Mouse (Mus musculus) kidney, postnatal 36 days (tissue): Measurements from ENCODE around the gene Trappc3.
A peak's percentile ranks its signal among the peaks of the same experiment; 100 is the strongest.

Source experiments
- DNase-seq, 2 experiments: peaks; one replicate each; pipeline ENCODE4 v3.0.0; 2021 to 2022; ENCODE audit warnings: mixed read lengths in 2 of 2

Trappc3 gene

DNA sequence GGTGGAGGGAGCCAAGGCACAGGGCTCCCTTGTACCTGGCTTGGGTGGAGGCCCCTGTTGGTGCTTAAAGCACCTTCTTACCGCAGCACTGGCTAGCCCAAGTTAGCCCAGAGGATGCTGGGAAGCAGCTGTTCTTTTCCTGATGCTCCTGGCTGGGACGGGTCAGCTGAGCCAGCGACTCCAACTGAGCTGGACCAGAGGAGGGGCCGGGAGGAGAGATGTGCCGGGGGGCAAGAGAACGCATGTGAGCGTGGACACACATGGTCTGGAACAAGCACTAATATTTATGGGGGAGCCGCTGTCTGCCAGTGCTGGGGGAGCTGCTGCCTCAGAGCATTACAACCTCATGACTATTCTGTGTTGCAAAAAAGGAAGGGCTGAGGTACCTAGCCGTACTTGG is 16.8 kb downstream of the Trappc3 start:
- no peak for DNase-seq

DNA sequence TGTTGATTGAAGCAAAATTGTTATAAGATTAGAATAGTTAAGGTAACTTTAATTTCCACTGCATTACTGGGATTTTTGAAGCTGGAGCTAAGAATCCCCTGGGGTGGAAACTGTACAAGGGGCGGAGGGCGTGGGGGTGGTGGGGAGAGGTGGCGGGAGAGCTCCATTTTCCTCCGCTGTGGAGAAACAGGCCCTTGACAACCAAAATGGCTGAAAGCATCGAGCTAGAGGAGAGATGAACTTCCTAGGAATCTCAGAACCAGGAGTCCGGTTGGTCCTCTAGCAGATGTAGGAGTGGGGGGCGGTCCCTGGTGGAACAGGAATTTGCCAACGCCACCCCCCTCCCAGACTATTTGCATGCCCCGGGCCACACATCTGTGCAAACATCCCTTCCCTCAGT is 19.6 kb downstream of the Trappc3 start:
- no peak for DNase-seq

DNA sequence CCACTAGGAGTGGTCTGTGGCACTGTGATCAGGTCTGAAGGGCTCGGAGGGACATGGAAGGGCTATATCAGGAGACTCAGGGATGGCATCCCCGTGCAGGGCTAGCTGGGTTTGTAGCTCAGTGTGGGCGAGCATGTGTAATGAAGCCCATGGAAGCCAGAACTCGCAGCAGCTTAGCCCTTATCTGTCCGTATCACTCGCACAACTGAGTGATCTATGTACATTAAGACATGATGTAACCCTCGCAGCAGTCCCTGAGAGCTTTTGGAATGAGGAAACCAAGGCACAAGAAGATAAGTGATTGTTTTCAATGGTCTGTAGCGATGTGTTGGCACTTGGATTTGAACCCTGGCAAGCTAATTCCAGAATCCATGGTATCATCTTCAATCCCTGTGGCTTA is 21.5 kb downstream of the Trappc3 start:
- DNase-seq = no peak

DNA sequence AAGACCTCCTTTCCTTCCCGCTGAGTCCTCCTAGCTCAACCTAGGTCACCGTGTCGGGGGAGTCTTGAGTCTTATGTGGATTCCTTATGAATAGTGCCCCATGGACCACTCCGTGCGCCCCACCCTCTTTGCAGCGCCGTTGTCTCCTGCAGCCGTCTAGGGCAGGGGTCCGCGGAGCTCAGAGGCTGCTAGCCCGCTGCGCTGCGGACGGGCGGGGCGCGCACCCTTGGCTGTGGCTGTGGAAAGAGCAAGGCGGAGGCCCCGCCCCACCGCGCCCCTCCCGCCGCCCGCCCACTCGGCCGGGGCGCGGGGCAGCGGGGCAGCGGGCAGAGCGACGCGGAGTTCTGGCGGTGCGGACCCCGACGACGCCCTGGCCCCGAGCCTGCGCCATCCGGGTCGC is 24.4 kb downstream of the Trappc3 start, which contains the start of gene Col8a2:
Col8a2 (plus strand) TSS at position 302 of the 400 bp plus-strand sequence.
- DNase-seq = peak in 1 of 2 experiments; percentile 58

DNA sequence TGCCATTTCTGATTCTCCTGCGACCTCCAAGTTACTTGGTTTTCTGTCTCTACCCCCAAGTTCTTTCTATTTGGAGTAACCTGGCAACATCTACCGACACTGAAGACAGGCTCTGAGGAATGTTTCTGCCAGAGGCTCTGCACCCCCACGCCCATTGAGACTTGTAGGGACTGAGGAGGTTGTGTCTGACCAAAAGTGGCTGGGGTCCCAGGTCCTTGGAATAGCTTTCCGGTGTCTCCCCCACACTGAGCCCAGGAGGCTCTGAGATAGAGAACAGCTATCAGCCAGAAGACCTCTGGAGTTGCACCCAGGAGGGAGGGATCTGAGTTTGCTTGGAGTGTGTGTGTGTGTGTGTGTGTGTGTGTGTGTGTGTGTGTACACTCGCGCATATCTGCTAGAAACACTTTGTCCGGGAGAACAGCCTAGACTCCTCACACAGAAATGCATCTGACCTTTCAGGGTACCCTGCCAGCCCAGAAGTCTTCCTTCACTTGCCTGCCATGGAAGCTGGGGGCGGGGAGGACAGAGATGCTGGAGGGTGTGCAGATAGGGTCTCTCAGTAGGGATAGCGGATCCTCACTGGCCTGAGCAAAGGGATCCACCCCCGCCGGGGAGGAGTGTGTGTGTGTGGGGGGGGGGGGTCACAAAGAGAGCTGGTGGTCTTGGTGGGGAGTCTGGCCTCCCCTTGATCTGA is 25.3 kb downstream of the Trappc3 start:
- DNase-seq = no peak

DNA sequence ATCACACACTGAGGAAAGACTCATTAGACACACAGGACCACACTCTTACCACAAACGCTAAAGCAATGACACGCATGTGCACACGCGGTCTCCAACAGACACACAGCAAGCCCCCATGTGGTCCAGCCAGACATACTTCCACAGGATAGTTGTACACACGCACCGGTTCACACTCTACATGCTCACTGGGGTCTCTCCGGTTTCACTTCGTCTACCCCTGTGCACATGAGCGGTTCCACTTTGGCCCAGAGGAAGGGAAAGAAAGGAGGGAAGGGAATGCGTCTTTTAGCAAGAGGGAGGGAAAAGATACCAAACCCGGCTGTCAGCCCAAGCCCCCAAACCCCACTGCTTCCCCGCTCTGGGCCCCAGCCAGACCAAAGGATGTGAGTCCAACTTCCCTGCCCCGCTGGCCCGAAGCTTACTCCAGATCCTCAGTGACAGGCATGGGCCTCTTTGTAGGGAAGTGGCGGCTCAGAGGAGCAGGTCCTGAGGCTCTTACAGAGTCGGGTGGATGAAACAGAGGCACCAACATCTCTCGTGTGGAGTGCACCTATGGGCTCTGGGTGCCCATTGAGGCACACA is 26.1 kb downstream of the Trappc3 start:
- no peak for DNase-seq

DNA sequence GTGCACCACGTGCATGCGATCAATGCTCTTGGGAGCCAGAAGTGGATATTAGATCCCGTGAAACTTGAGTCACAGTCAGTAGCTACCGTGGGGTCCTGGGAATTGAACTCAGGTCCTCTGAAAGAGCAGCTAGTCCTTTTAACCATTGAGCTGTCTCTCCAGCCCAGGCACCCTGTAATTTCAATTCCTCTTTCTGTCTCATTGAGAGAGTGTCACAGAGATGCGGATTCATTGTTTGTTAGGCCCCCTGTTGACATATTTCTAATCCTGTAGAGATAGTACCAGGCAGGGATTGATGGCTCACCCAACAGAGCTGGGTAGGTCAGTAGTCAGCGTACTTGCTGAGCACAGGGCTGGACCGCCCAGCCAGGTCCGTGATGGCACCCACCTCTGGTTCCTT is 28.2 kb downstream of the Trappc3 start:
- DNase-seq = no peak

DNA sequence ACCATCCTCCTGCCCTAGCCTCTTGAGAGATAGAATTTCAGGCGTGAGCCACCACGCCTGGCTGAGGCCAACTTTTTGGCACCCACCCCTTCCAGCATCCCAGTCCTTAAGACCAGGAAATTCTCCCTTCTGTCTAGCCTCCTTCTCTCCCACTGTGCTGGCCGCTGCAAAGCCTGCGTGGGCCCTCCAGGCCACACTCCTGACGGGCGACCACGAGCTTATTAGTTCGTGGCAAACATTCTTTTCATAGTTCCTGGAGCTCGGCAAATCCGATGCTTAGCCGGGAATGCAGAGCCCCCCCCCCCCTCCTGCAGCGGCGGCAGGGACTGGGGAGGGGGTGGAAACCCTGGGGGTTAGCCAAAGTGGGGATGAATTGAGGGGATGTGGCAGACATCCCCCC is 29.1 kb downstream of the Trappc3 start:
- no peak for DNase-seq

DNA sequence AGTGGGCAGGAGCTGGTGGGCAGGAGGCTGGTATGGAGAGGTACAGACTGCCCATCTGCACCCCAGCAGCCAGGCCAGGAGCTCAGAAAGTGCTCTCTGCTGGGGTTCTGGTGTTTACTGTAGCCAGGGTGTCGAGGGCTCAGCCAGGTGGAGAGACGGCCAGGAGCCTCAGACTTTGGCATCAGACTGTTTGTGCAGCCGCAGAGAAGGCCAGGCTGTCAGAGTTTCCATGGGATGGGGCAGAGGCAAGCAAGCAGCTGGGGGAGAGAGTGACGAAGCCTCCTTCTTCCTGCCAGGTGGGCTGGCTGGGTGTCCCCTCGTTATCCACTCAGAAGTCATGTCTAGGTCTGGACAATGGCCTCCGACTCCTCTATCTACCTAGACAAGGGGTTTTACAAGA is 33.0 kb downstream of the Trappc3 start:
- no peak for DNase-seq

DNA sequence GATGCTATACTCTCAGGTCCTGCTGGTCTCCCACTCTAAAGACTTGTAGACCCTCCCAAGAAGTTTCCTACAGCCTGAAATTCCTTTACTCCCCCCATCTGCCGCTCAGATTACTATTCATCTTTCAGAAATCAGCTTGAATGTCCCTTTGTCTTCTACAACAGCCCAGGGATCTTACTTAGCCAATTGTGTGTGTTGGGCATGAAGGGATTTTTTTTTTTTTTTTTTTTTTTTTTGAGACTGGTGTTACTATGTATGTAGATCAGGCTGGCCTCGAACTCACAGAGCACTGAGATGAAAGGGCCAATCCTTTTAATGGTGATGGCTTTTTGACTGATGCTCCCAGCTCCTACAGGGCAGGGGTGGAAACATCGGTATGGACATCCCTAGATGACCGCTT is 33.8 kb downstream of the Trappc3 start:
- no peak for DNase-seq

DNA sequence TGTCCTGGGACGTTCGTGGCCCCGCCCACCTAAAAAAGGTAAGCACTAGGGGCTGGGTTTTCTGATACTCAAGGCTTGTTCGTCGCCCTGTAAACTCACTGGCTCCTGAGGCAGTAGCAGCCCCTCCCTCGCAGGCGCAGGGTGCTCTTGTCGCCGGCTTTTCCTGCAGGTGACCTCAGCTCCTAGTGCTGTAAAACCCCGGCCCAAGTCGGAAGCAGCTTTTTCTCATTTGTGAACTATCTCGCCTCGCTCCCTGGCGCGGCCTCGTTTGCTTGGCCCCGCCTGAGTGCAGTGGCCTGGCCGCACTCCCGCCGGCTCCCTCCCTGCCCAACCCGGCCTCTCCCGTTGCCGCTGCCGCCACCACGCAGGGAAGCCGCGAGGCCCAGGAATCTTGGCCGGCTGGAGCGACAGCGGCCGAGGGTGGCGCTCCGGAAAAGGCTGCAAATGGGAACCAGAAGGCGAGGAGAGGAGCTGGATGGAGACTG is 34.5 kb downstream of the Trappc3 start:
- DNase-seq = peak; percentile 60 to 83

DNA sequence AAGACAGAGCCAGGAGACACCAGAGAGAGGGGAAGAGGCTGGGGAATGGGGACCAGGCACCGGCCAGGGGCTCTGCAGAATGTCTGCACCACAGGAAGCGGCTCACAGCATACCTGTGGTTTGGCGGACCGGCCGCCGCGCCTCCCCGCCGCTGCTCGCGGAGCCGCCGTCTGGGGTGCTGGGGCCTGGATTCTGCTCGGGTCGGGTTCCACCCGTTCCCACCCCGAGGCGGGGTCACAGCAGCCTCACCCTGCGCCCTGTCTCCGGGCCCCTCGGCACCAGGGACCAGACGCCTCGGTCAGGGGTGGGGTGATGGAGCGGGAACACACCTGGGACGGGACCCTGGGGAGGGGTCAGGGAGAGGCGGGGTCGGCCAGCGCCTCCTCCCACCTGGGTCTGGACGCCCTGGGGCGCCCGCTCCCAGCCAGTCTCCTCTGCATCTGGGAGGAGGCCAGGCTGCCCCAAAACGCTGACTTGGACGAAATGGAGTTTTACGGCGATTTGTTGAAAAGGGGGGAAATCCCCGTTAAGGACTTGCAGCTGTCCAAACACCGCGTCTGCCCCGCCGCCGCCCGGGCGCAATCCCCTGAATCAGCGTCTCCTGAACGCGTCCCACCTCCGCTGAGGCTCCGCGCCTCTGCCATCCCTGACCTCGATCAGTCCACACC is 38.9 kb downstream of the Trappc3 start:
- no peak for DNase-seq

DNA sequence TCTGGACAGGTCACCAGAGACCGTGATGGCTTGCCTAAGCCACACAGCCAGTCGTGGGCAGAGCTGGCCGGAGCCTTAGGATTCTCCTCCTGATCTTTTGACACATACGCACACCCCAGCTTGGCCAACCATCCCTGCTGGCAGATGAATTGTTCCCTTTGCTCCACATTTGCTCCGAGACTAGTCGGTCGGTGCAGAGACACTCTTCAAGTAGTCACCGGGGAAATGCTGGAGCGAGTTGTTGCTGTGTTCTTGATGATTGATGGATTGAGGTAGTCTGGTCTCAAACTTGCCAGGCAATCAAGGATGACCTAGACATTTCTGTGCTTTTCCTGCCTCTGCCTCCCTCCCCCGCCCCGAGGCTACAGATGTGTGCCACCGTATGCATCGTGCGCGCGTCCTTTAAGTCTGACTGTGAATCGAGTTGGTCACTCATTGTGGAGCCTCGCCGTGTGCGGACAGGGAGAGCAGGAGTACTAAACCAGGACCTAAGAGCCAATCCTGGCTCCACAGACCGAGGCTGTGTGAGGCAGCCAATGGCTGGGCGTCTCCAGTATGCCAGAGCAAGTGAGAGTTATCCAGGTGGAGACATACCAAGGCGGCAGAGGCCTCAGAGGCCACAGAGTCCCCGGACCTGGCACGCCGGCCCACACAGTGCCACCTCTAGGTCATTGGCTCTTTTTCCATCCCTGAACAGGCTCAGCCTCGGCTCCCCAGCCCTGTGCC is 39.6 kb downstream of the Trappc3 start:
- no peak for DNase-seq

DNA sequence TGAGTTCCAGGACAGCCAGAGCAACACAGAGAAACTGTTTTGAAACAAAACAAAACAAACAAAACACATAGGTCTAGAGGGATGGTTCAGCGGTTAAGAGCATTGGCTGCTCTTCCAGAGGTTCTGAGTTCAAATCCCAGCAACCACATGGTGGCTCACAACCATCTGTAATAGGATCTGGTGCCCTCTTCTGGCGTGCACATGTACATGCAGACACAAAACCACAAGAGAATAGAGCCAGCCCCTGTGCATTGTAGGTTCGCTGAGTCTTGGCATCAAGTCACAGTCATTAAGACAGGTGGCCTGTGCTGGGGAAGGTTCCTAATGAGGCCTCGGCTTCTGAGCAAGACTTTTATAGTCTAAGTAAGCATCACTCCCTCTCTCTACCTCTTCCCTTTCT is 41.8 kb downstream of the Trappc3 start:
- no peak for DNase-seq

DNA sequence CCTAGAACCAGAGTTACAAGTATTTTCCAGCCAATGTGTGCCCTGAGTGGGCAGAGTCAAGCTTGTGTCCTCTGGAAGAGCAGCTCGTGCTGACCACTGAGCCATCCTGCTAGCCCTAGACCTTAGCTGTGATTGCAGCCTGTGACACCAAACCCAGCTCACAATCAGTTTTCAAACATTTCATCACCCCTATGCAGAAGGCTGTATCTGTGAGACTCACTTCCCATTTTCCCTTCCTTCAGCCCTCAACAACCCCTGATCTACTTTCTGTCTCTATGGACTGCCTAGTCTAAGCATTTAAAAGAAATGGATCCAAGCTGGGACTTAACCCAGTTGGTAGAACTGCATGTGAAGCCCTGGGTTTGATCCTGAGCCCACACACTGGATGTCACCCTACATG is 43.3 kb downstream of the Trappc3 start:
- DNase-seq = no peak

DNA sequence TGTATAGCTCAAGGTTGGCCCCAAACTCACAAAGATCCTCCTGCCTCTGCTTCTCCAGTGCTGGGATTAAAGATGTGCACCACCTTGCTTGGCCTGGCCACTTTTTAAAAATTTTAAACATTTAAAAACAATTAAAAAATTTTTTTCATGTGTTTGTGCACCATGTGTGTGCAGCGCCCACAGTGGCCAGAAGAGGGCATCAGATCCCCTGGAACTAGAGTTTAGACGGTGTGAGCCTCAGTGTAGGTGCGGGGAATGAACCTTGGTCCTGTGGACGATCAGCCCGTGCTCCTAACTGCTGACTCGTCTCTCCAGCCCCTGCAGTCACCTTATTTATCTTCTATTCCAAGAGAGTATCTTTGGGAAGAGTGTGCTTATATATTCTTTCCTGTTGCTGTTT is 43.9 kb downstream of the Trappc3 start:
- no peak for DNase-seq

DNA sequence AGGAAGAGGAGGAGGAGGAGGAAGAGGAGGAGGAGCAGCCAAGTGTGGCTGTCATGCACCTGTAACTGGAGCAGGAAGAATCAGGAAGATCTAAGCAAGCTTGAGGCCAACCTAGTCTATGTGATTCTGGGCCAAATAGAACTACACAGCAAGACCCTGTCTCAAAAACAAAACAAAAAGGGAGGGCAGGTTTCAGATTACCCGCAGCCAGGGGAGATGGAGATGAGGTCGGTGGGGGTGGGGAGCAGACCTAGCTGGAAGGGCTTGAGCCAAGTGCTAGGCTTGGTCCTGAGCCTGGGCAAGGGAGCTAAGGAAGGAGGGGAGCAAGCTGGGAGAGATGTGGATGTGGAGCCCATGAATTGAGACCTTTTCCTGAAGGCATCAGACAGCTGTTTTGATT is 44.7 kb downstream of the Trappc3 start:
- no peak for DNase-seq

DNA sequence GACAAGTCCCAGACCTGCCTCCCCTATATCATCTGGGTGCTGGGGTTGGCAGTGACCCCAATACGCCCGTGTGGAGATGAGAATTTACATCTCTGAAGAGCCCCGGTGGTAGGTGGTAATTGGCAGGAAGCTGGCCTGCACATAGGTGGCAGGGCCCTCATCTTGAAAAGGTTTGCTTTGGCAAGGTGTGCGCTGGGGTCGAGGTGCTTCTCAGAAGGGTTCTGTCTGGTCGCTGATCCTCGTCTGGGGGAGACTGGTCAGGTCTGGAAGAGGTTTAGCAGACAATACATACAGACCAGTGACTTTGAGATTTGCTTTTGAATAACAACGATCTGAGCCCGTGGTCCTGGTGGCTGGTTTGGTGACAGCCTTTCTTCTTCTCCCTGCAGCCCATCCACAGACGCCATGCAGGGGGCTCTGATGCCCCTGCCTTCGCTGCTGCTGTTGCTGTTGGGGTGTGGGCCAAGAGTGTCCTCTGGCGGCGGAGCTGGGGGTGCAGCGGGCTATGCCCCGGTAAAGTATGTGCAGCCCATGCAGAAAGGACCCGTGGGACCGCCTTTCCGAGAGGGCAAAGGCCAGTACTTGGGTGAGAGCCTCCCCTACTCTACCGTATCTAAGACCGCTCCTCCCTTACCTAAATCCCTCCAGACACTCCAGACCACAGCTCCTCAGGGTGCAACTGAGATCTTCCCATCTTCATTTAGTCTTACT is 47.2 kb downstream of the Trappc3 start:
- peak in 1 of 2 experiments; percentile 50 for DNase-seq

DNA sequence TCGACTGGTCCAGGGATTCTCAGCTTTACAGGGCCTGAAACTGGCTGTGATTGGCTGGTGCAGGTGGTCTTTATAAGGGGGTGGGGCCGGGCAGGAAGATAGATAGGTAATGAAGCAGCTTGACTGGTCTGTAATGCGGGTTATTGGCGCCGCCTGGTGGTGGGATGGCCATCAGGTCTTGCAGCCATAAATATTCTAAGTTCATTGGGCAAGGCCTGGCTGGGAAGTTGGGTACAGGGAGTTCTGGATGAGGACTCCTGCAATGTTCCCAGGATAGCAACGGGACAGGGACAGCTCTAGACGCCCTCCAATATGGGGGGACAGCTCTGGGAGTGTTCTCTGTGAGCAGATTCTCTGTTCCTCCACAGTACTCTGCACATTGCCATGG is 47.8 kb downstream of the Trappc3 start:
- peak; percentile 87 to 95 for DNase-seq

DNA sequence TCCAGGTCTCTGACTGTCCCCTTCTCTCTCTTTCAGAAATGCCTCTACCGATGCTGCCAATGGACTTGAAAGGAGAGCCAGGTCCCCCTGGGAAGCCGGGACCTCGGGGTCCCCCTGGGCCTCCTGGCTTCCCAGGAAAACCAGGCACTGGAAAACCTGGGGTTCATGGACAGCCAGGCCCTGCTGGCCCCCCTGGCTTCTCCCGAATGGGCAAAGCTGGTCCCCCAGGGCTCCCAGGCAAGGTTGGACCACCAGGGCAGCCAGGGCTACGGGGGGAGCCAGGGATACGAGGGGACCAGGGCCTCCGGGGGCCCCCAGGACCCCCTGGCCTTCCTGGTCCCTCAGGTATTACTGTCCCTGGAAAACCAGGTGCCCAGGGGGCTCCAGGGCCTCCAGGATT is 48.2 kb downstream of the Trappc3 start:
- DNase-seq = no peak

DNA sequence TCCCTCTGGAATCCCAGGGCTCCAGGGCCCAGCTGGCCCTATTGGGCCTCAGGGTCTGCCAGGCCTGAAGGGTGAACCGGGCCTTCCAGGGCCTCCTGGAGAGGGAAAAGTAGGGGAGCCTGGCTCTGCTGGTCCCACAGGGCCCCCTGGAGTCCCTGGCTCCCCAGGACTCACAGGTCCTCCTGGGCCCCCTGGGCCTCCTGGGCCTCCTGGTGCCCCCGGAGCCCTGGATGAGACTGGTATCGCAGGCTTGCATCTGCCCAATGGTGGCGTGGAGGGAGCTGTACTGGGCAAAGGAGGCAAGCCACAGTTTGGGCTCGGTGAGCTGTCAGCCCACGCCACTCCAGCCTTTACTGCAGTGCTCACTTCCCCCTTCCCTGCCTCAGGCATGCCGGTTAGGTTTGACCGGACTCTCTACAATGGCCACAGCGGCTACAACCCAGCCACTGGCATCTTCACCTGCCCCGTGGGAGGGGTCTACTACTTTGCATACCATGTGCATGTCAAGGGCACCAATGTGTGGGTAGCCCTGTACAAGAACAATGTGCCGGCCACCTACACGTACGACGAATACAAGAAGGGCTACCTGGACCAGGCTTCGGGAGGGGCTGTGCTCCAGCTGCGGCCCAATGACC is 49.6 kb downstream of the Trappc3 start:
- DNase-seq = no peak

DNA sequence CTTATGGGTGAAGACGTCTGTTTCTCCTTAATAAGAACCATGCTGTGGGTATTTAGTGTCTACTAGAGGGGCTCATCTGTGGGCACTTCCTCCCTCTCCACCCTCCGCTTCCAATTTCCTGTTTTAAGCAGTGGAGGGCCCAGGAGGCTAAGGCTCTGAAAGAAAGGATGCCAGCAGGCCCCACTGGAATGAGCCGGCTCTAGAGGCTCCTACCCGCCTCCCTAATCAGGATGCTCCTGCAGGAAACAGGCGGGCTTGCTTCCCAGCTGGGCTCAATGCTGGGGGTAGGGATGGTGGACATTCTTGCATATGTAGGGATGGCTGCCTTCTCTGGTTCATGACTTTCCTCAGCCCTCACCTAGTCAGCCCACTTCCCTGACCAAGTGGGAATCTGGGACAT is 51.1 kb downstream of the Trappc3 start:
- no peak for DNase-seq
